Mouse (Mus musculus) ES-CJ7 (cell line): Measurements from ENCODE around the gene Pofut2.

ENCODE experiments used
- DNase-seq: peaks from one replicate; pipeline ENCODE4 v3.0.0; 2011; ENCODE audit warnings: low read depth, low spot score

Pofut2 gene

GRCm38 (mm10) chr10:77229609-77230595 lies 29.1 kb upstream of the Pofut2 start:
- no peak for DNase-seq

- DNase-seq: no peak
Measured at GRCm38 (mm10) chr10:77231861-77232755, 26.9 kb upstream of the Pofut2 start.

- no peak for DNase-seq
Measured at GRCm38 (mm10) chr10:77233230-77233629, 25.8 kb upstream of the Pofut2 start.

GRCm38 (mm10) chr10:77234991-77235616 lies 23.9 kb upstream of the Pofut2 start:
- peak; percentile 79 for DNase-seq

GRCm38 (mm10) chr10:77237795-77238580 lies 21.0 kb upstream of the Pofut2 start:
- peak; percentile 37 for DNase-seq

- DNase-seq: no peak
Measured at GRCm38 (mm10) chr10:77240764-77241163, 18.3 kb upstream of the Pofut2 start.

- DNase-seq: no peak
Measured at GRCm38 (mm10) chr10:77242396-77242795, 16.6 kb upstream of the Pofut2 start.

- DNase-seq: no peak
Measured at GRCm38 (mm10) chr10:77242871-77243270, 16.1 kb upstream of the Pofut2 start.

GRCm38 (mm10) chr10:77243572-77244161 lies 15.4 kb upstream of the Pofut2 start:
- no peak for DNase-seq

GRCm38 (mm10) chr10:77244777-77245176 lies 14.2 kb upstream of the Pofut2 start:
- DNase-seq: no peak

- DNase-seq: no peak
Measured at GRCm38 (mm10) chr10:77247048-77247447, 12.0 kb upstream of the Pofut2 start.

GRCm38 (mm10) chr10:77247707-77248106 lies 11.3 kb upstream of the Pofut2 start:
- no peak for DNase-seq

GRCm38 (mm10) chr10:77251223-77251783 lies 7.7 kb upstream of the Pofut2 start:
- no peak for DNase-seq

GRCm38 (mm10) chr10:77251784-77252539 lies 7.1 kb upstream of the Pofut2 start:
- no peak for DNase-seq

- DNase-seq: peak; percentile 90
Measured at GRCm38 (mm10) chr10:77252790-77253189, 6.2 kb upstream of the Pofut2 start.

- DNase-seq: no peak
Measured at GRCm38 (mm10) chr10:77255231-77255630, 3.8 kb upstream of the Pofut2 start.

GRCm38 (mm10) chr10:77255676-77256075 lies 3.3 kb upstream of the Pofut2 start:
- no peak for DNase-seq

GRCm38 (mm10) chr10:77258041-77258590 lies 902 bp upstream of the Pofut2 start:
- no peak for DNase-seq
